Mouse (Mus musculus): ENCODE data around the gene Gh. TPM values are rescaled to one million over a fixed set of nuclear protein-coding genes. Genes with fewer than 3 reads are reported as not detected.
"Not testable (repeated sequence)": the region's sequence is repeated elsewhere in the genome, so short reads cannot be mapped to it uniquely, and the experiment has no call there.

Gene Gh
- not detected in 2 replicates for polyA plus RNA-seq (2014; fragmentation: Nextera tagmentation; extraction: Ambion mirVana)

- Histone ChIP-seq H3K9me3 (ENCODE audit: control insufficient read depth, low read length) (no peaks in the 10 kb centered on the region), H3K27ac (ENCODE audit: low read depth, low read length) (no peak within 1 kb of the TSS), H3K4me2 (replicated peaks; ENCODE audit: low read depth, low read length) (no peak within 1 kb of the TSS), H3K4me1 (replicated peaks; ENCODE audit: control insufficient read depth, insufficient read depth, low read length) (no peaks in the 10 kb centered on the region), H3K4me3 (ENCODE audit: low read depth, low read length) (no peak within 1 kb of the TSS), H3K27me3 (ENCODE audit: control insufficient read depth, insufficient read depth, low read length) (no peaks in the 10 kb centered on the region), H3K36me3 (ENCODE audit: control insufficient read depth, insufficient read depth, low read length) (no peaks in the 10 kb centered on the region), H3K9ac (ENCODE audit: low read depth, low read length) (no peak within 1 kb of the TSS)
- 81% methylated on average over 9 of the region's 9 CpGs for WGBS
- DNase-seq (ENCODE audit: low spot score) (no peak), ATAC-seq (ENCODE audit: low FRiP score) (no peak)
Observed at GRCm38 (mm10) chr11:106301765-106302164, at the start of gene Gh. Gene Gh, minus strand, starts transcription at chr11:106301865.

- Histone ChIP-seq H3K4me2 (replicated peaks; ENCODE audit: low read depth, low read length) (no peak overlapping the region), H3K27me3 (ENCODE audit: control insufficient read depth, insufficient read depth, low read length) (no peaks in the 10 kb centered on the region), H3K27ac (ENCODE audit: low read depth, low read length) (no peak overlapping the region), H3K4me3 (ENCODE audit: low read depth, low read length) (no peak overlapping the region), H3K9me3 (ENCODE audit: control insufficient read depth, low read length) (no peaks in the 10 kb centered on the region), H3K9ac (ENCODE audit: low read depth, low read length) (no peak overlapping the region), H3K4me1 (replicated peaks; ENCODE audit: control insufficient read depth, insufficient read depth, low read length) (no peaks in the 10 kb centered on the region), H3K36me3 (ENCODE audit: control insufficient read depth, insufficient read depth, low read length) (no peaks in the 10 kb centered on the region)
- WGBS = 66% methylated on average over 3 of the region's 3 CpGs
- DNase-seq (ENCODE audit: low spot score) (no peak), ATAC-seq (ENCODE audit: low FRiP score) (no peak)
Observed at GRCm38 (mm10) chr11:106351253-106351652, 49.6 kb upstream of the Gh start.

- H3K9me3 ChIP-seq (ENCODE audit: control insufficient read depth, low read length) = no peaks in the 10 kb centered on the region
- H3K27ac ChIP-seq (ENCODE audit: low read depth, low read length) = no peak overlapping the region
- H3K36me3 ChIP-seq (ENCODE audit: control insufficient read depth, insufficient read depth, low read length) = no peaks in the 10 kb centered on the region
- WGBS = 62% methylated on average over 5 of the region's 5 CpGs
- H3K27me3 ChIP-seq (ENCODE audit: control insufficient read depth, insufficient read depth, low read length) = no peaks in the 10 kb centered on the region
- H3K9ac ChIP-seq (ENCODE audit: low read depth, low read length) = no peak overlapping the region
- ATAC-seq (ENCODE audit: low FRiP score) = no peak
- DNase-seq (ENCODE audit: low spot score) = no peak
- H3K4me2 ChIP-seq (replicated peaks; ENCODE audit: low read depth, low read length) = no peak overlapping the region
- H3K4me3 ChIP-seq (ENCODE audit: low read depth, low read length) = no peak overlapping the region
- H3K4me1 ChIP-seq (replicated peaks; ENCODE audit: control insufficient read depth, insufficient read depth, low read length) = no peaks in the 10 kb centered on the region
Observed at GRCm38 (mm10) chr11:106350853-106351252, 49.2 kb upstream of the Gh start.

DNA sequence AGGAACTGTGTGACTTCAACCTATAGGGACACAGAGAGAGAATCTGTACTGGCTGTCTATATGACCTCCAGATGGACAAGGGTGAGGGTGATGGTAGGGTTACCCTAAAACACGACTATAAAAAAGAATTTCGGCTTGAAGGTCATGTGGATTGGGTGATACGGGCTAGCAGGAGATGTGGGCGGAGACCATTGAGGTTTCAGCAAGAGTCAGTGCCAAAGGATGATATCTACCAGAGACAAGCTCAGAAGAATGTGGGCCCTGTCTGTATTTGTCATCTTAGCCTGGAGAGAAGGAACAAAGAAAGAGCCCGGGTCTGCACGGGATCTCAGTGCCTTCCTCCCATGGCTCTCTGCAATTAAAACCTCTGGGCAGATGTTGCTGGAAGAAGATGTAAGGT lies 48.1 kb upstream of the Gh start:
- Histone ChIP-seq H3K27me3 (ENCODE audit: control insufficient read depth, insufficient read depth, low read length) (no peaks in the 10 kb centered on the region), H3K4me3 (ENCODE audit: low read depth, low read length) (no peak overlapping the region), H3K9me3 (ENCODE audit: control insufficient read depth, low read length) (no peaks in the 10 kb centered on the region), H3K4me2 (replicated peaks; ENCODE audit: low read depth, low read length) (no peak overlapping the region), H3K4me1 (replicated peaks; ENCODE audit: control insufficient read depth, insufficient read depth, low read length) (no peaks in the 10 kb centered on the region), H3K9ac (ENCODE audit: low read depth, low read length) (no peak overlapping the region), H3K36me3 (ENCODE audit: control insufficient read depth, insufficient read depth, low read length) (no peaks in the 10 kb centered on the region), H3K27ac (ENCODE audit: low read depth, low read length) (no peak overlapping the region)
- DNase-seq (ENCODE audit: low spot score) (no peak), ATAC-seq (ENCODE audit: low FRiP score) (no peak)
- WGBS = 86% methylated on average over 6 of the region's 6 CpGs

- no peaks in the 10 kb centered on the region for H3K36me3 ChIP-seq (ENCODE audit: control insufficient read depth, insufficient read depth, low read length)
- no peak overlapping the region for H3K9ac ChIP-seq (ENCODE audit: low read depth, low read length)
- H3K27me3 ChIP-seq (ENCODE audit: control insufficient read depth, insufficient read depth, low read length) = no peaks in the 10 kb centered on the region
- H3K4me3 ChIP-seq (ENCODE audit: low read depth, low read length) = no peak overlapping the region
- no peak overlapping the region for H3K4me2 ChIP-seq (replicated peaks; ENCODE audit: low read depth, low read length)
- no peak for ATAC-seq (ENCODE audit: low FRiP score)
- H3K9me3 ChIP-seq (ENCODE audit: control insufficient read depth, low read length) = no peaks in the 10 kb centered on the region
- 60% methylated on average over 6 of the region's 6 CpGs for WGBS
- no peak overlapping the region for H3K27ac ChIP-seq (ENCODE audit: low read depth, low read length)
- H3K4me1 ChIP-seq (replicated peaks; ENCODE audit: control insufficient read depth, insufficient read depth, low read length) = no peaks in the 10 kb centered on the region
- DNase-seq (ENCODE audit: low spot score) = no peak
Observed at GRCm38 (mm10) chr11:106344910-106345309, 43.2 kb upstream of the Gh start.

DNA sequence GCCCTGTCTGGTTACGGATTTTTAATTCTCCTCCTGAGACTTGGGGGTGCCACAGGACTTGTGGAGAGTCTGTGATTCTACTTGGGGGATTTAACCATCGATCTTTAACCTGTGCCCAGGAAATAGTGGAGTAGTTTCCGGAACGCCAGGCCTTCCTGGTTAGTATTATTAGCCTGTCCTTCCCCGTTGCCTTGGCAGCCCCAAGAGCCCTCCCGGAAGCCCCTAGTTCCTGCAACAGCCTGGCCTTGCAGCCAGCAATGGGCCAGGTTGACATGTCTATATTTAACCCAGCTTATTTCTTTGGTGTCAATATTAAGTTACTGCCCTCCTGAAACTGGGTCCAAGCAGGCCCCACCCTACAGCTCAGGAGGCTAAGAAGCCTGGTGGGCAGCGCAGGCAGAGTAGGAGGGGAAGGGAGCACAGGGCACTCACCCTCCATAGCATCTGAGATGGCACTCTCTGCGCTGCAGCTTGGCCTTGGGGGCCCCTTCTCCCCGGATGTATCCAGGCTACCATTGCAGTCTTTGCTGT lies 39.4 kb upstream of the Gh start:
- no peaks in the 10 kb centered on the region for H3K4me1 ChIP-seq (replicated peaks; ENCODE audit: control insufficient read depth, insufficient read depth, low read length)
- no peaks in the 10 kb centered on the region for H3K36me3 ChIP-seq (ENCODE audit: control insufficient read depth, insufficient read depth, low read length)
- H3K4me2 ChIP-seq (replicated peaks; ENCODE audit: low read depth, low read length) = no peak overlapping the region
- WGBS = 78% methylated on average over 9 of the region's 9 CpGs
- H3K9me3 ChIP-seq (ENCODE audit: control insufficient read depth, low read length) = no peaks in the 10 kb centered on the region
- no peaks in the 10 kb centered on the region for H3K27me3 ChIP-seq (ENCODE audit: control insufficient read depth, insufficient read depth, low read length)
- no peak overlapping the region for H3K4me3 ChIP-seq (ENCODE audit: low read depth, low read length)
- no peak overlapping the region for H3K9ac ChIP-seq (ENCODE audit: low read depth, low read length)
- no peak overlapping the region for H3K27ac ChIP-seq (ENCODE audit: low read depth, low read length)
- no peak for ATAC-seq (ENCODE audit: low FRiP score)
- no peak for DNase-seq (ENCODE audit: low spot score)

GRCm38 (mm10) chr11:106339323-106339722 lies 37.7 kb upstream of the Gh start:
- H3K27ac ChIP-seq (ENCODE audit: low read depth, low read length); H3K27me3 ChIP-seq (ENCODE audit: control insufficient read depth, insufficient read depth, low read length); DNase-seq (ENCODE audit: low spot score); H3K9ac ChIP-seq (ENCODE audit: low read depth, low read length); ATAC-seq (ENCODE audit: low FRiP score); H3K4me2 ChIP-seq (replicated peaks; ENCODE audit: low read depth, low read length); H3K4me1 ChIP-seq (replicated peaks; ENCODE audit: control insufficient read depth, insufficient read depth, low read length); H3K36me3 ChIP-seq (ENCODE audit: control insufficient read depth, insufficient read depth, low read length); H3K4me3 ChIP-seq (ENCODE audit: low read depth, low read length); H3K9me3 ChIP-seq (ENCODE audit: control insufficient read depth, low read length): not testable (repeated sequence)
- WGBS = 90% methylated on average over 4 of the region's 4 CpGs

GRCm38 (mm10) chr11:106338870-106339269 lies 37.2 kb upstream of the Gh start:
- Histone ChIP-seq H3K4me2 (replicated peaks; ENCODE audit: low read depth, low read length) (no peak overlapping the region), H3K27me3 (ENCODE audit: control insufficient read depth, insufficient read depth, low read length) (no peaks in the 10 kb centered on the region), H3K4me1 (replicated peaks; ENCODE audit: control insufficient read depth, insufficient read depth, low read length) (no peaks in the 10 kb centered on the region), H3K4me3 (ENCODE audit: low read depth, low read length) (no peak overlapping the region), H3K27ac (ENCODE audit: low read depth, low read length) (no peak overlapping the region), H3K9ac (ENCODE audit: low read depth, low read length) (no peak overlapping the region), H3K36me3 (ENCODE audit: control insufficient read depth, insufficient read depth, low read length) (no peaks in the 10 kb centered on the region), H3K9me3 (ENCODE audit: control insufficient read depth, low read length) (no peaks in the 10 kb centered on the region)
- WGBS = 86% methylated on average over 7 of the region's 7 CpGs
- ATAC-seq (ENCODE audit: low FRiP score) (no peak), DNase-seq (ENCODE audit: low spot score) (no peak)

DNA sequence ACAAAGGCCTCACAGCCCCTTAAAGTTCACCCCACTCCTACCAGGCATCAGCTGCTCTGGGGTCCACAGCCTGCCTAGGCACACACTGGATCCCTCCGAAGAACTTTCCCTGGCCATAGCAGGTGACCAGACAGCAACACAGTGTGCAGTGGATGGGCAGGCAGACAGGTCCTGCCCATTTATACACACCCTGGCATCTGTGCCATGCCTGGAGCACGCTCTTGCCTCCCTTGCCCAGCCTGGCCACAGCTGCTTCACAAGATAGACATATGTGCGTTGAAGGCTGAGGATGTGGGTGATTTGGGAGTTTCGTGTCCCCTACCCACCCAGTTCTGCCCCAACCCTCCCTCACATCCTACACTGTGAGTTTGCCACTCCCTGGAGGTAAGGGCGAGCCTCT lies 36.4 kb upstream of the Gh start:
- ATAC-seq (ENCODE audit: low FRiP score) (no peak), DNase-seq (ENCODE audit: low spot score) (no peak)
- no peak overlapping the region for H3K27ac ChIP-seq (ENCODE audit: low read depth, low read length)
- no peaks in the 10 kb centered on the region for H3K4me1 ChIP-seq (replicated peaks; ENCODE audit: control insufficient read depth, insufficient read depth, low read length)
- no peak overlapping the region for H3K4me2 ChIP-seq (replicated peaks; ENCODE audit: low read depth, low read length)
- H3K9me3 ChIP-seq (ENCODE audit: control insufficient read depth, low read length) = no peaks in the 10 kb centered on the region
- no peak overlapping the region for H3K9ac ChIP-seq (ENCODE audit: low read depth, low read length)
- WGBS = 84% methylated on average over 5 of the region's 5 CpGs
- H3K4me3 ChIP-seq (ENCODE audit: low read depth, low read length) = no peak overlapping the region
- H3K27me3 ChIP-seq (ENCODE audit: control insufficient read depth, insufficient read depth, low read length) = no peaks in the 10 kb centered on the region
- no peaks in the 10 kb centered on the region for H3K36me3 ChIP-seq (ENCODE audit: control insufficient read depth, insufficient read depth, low read length)

All from hindbrain, embryonic 11.5 days (tissue).